Mouse (Mus musculus): ENCODE results near the gene Snrpb. TPM values are rescaled to one million over a fixed set of nuclear protein-coding genes. Genes with fewer than 3 reads are reported as not detected.

Snrpb gene
- polyA plus RNA-seq, 1 experiment from 2014 or later = 670 TPM

DNA sequence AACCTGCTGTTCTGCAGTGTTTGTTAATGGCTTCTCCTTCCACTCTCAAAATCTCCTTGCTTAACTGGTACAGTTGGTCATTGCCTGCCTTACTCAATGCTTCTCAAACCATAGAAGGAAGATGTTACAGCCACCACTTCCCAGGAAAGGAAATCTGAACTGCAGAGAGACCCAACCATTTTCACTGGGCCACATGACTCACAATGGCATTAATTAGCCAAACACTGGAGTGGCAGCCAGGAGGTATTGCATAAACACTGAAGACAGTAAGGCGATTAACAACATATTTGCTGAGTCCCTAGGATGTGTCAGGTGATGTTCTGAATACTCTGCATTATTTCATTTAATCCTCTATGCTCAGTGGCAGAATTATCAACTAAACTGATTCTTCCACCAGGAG lies 53.1 kb downstream of the Snrpb start:
- no peak for ATAC-seq (ENCODE audit: borderline replicate concordance, extremely low read depth, low FRiP score, low TSS enrichment)
- 35% methylated on average over 1 of the region's 1 CpGs for WGBS
- no peak overlapping the region for H3K9ac ChIP-seq
- H3K27me3 ChIP-seq = no peaks in the 10 kb centered on the region
- no peaks in the 10 kb centered on the region for H3K9me3 ChIP-seq
- no peaks in the 10 kb centered on the region for H3K36me3 ChIP-seq
- H3K4me2 ChIP-seq = no peak overlapping the region
- no peak overlapping the region for H3K4me3 ChIP-seq
- no peak overlapping the region for H3K27ac ChIP-seq
- H3K4me1 ChIP-seq = no peaks in the 10 kb centered on the region

DNA sequence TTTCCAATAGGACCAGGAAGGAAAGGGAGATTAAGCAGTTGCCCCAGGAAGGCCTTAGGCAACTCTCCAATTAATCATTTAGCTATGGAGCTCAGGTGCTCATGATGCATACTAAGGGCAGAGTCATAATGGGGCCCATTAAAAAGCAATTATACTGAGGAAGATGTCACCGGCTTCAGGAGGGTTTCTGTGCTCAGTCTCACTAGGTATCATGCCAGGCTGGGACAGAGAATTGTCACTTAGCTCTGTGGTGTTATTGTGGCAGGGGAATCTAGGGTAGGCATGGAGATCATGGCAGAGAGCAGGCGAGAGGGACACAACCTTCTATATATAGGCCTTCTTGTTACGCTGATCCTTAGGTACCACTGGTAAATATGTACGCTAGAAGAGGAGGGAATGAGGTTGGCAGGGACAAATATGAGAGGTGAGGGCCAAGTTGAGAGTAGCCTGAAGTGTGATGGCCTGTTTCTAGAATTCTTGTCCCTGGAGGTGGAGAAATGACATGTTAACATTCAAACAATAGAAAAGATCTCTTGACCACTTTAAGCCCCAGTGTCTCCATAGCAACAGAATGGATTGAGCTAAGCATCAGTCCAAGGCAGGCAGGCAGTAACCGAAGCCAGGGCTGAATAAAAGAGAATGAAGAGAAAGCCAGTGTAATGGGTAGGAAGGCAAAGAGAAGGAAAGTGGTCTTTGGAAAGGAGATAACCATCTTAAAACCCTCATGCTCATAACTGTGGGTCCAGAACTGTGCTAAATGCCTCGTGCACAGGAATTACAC lies 53.7 kb downstream of the Snrpb start:
- ATAC-seq (ENCODE audit: borderline replicate concordance, extremely low read depth, low FRiP score, low TSS enrichment) = no peak
- H3K27ac ChIP-seq = no peak overlapping the region
- WGBS = 72% methylated on average over 6 of the region's 6 CpGs

More for the DNA sequence above, 53.7 kb downstream of the Snrpb start:
- Histone ChIP-seq H3K9ac (no peak overlapping the region), H3K27me3 (no peaks in the 10 kb centered on the region), H3K4me2 (no peak overlapping the region), H3K4me1 (no peaks in the 10 kb centered on the region), H3K9me3 (no peaks in the 10 kb centered on the region), H3K4me3 (no peak overlapping the region), H3K36me3 (no peaks in the 10 kb centered on the region)

Other genes starting within 250 kb of the Snrpb start
- not detected in 2 replicates for gene Tgm3, start 167.1 kb downstream of the Snrpb start, polyA plus RNA-seq (2015; fragmentation: Nextera tagmentation; extraction: Ambion mirVana)
- not detected in 2 replicates for gene Tgm6, start 67.0 kb downstream of the Snrpb start, polyA plus RNA-seq (2015; fragmentation: Nextera tagmentation; extraction: Ambion mirVana)
- not detected in 2 replicates for gene Tmc2, start 15.8 kb upstream of the Snrpb start, polyA plus RNA-seq (2015; fragmentation: Nextera tagmentation; extraction: Ambion mirVana)
- 262 and 272 TPM in 2 replicates for gene Nop56, start 95.0 kb upstream of the Snrpb start, polyA plus RNA-seq (2015; fragmentation: Nextera tagmentation; extraction: Ambion mirVana)
- gene Idh3b, start 105.1 kb upstream of the Snrpb start, polyA plus RNA-seq (2015; fragmentation: Nextera tagmentation; extraction: Ambion mirVana) = 150 and 158 TPM in 2 replicates
- 1.6 TPM in 2 replicates for gene Ebf4, start 115.8 kb upstream of the Snrpb start, polyA plus RNA-seq (2015; fragmentation: Nextera tagmentation; extraction: Ambion mirVana)
- gene Cpxm1, start 218.2 kb upstream of the Snrpb start, polyA plus RNA-seq (2015; fragmentation: Nextera tagmentation; extraction: Ambion mirVana) = 61.9 and 69.1 TPM in 2 replicates
- not detected in 2 replicates for gene Gm28372, start 225.8 kb upstream of the Snrpb start, polyA plus RNA-seq (2015; fragmentation: Nextera tagmentation; extraction: Ambion mirVana)
- gene 1700020A23Rik, start 225.9 kb upstream of the Snrpb start, polyA plus RNA-seq (2015; fragmentation: Nextera tagmentation; extraction: Ambion mirVana) = not detected in 2 replicates
- not detected in 2 replicates for gene Tmem239, start 227.1 kb upstream of the Snrpb start, polyA plus RNA-seq (2015; fragmentation: Nextera tagmentation; extraction: Ambion mirVana)
- gene Vps16, start 244.9 kb upstream of the Snrpb start, polyA plus RNA-seq (2015; fragmentation: Nextera tagmentation; extraction: Ambion mirVana) = 80.5 and 88.4 TPM in 2 replicates
- 14.7 and 15.9 TPM in 2 replicates for gene Pced1a, start 245.3 kb upstream of the Snrpb start, polyA plus RNA-seq (2015; fragmentation: Nextera tagmentation; extraction: Ambion mirVana)